Mouse (Mus musculus) monocyte, adult 5-6 weeks (primary cell): ENCODE data around the gene Gm8020. TPM values are rescaled to one million over a fixed set of nuclear protein-coding genes. Genes with fewer than 3 reads are reported as not detected.
"Not testable (repeated sequence)": the region's sequence is repeated elsewhere in the genome, so short reads cannot be mapped to it uniquely, and the experiment has no call there.

Source experiments
- ATAC-seq: fragments of 153-309, 156-312 bp; replicated peaks from 2 replicates; pipeline ENCODE4 v1.8.0; 2017; ENCODE audit warnings: mild to moderate bottlenecking; ENCODE audit not compliant: low TSS enrichment, insufficient number of reproducible peaks, severe bottlenecking, poor library complexity, low FRiP score
- total RNA-seq: library from RNA; stranded (forward); fragments of 200-1000, 200-491, 200-594 nt; gene quantifications from 3 replicates; pipeline ENCODE4 v1.2.3, GENCODE M21; 2017

Gm8020 gene
- not detected in 3 replicates for total RNA-seq

- ATAC-seq = not testable (repeated sequence)
Observed at GRCm38 (mm10) chr14:42502249-42502648, at the start of gene Gm8020. Gene Gm8020, minus strand, starts transcription at chr14:42502349.

GRCm38 (mm10) chr14:42543170-42543701 lies 41.1 kb upstream of the Gm8020 start:
- not testable (repeated sequence) for ATAC-seq

GRCm38 (mm10) chr14:42542316-42543169 lies 40.4 kb upstream of the Gm8020 start:
- ATAC-seq = not testable (repeated sequence)

- not testable (repeated sequence) for ATAC-seq
Observed at GRCm38 (mm10) chr14:42524182-42524581, 22.0 kb upstream of the Gm8020 start, which contains the start of gene Gm8024. Gene Gm8024, minus strand, starts transcription at chr14:42524282.

- ATAC-seq = not testable (repeated sequence)
Observed at GRCm38 (mm10) chr14:42463581-42463980, 38.6 kb downstream of the Gm8020 start, which contains the start of gene Gm8011. Gene Gm8011, plus strand, starts transcription at chr14:42463881.

Other genes with a start within 250 kb of the Gm8020 start
- gene Gm17026, start 242.3 kb downstream of the Gm8020 start, total RNA-seq = not detected in 3 replicates
- gene Gm9611, start 205.0 kb downstream of the Gm8020 start, total RNA-seq = not detected in 3 replicates
- not detected in 3 replicates for gene Gm7995, start 192.1 kb downstream of the Gm8020 start, total RNA-seq
- gene Gm8005, start 62.7 kb downstream of the Gm8020 start, total RNA-seq = not detected in 3 replicates
- gene Gm8011, start 38.5 kb downstream of the Gm8020 start, total RNA-seq = not detected in 3 replicates
- gene Gm8024, start 21.9 kb upstream of the Gm8020 start, total RNA-seq = not detected in 3 replicates
- not detected in 3 replicates for gene Gm17124, start 97.5 kb upstream of the Gm8020 start, total RNA-seq
- gene Gm3633, start 139.6 kb upstream of the Gm8020 start, total RNA-seq = not detected in 3 replicates
- gene Gm10378, start 153.6 kb upstream of the Gm8020 start, total RNA-seq = not detected in 3 replicates